Mouse (Mus musculus) C2C12 (cell line): ENCODE measurements at regions not wholly inside any gene's neighbourhood (a gene's known extent, or its start where the extent isn't known, plus 50 kb on each side); places are given as distances from the start of the nearest gene placed in this dataset.

Experiments
- CTCF ChIP-seq: IDR thresholded peaks from one replicate; pipeline ENCODE4 v1.5.1; 2011; ENCODE audit not compliant: control insufficient read depth, insufficient read depth, insufficient read length
- MAX ChIP-seq: IDR thresholded peaks from one replicate; pipeline ENCODE4 v1.6.1; 2011; ENCODE audit warnings: mild to moderate bottlenecking, control low read depth
- MYOD1 ChIP-seq: IDR thresholded peaks from one replicate; pipeline ENCODE4 v1.6.1; 2011; ENCODE audit warnings: low read depth; ENCODE audit not compliant: control insufficient read depth, insufficient read length
- USF1 ChIP-seq: IDR thresholded peaks from one replicate; pipeline ENCODE4 v1.6.1; 2011; ENCODE audit warnings: low read depth, mild to moderate bottlenecking, control low read depth, moderate library complexity

- TF ChIP-seq CTCF (no peak), MAX (no peak), MYOD1 (no peak), USF1 (no peak)
Measured at GRCm38 (mm10) chr13:75236424-75236823, 146.8 kb downstream of the Pcsk1 start.
